Mouse (Mus musculus) kidney, adult 11 months (tissue): Measurements from ENCODE around the gene Cacna1c.

ENCODE experiments used
- DNase-seq: peaks from one replicate; pipeline ENCODE4 v3.0.0; 2022

Gene Cacna1c

DNA sequence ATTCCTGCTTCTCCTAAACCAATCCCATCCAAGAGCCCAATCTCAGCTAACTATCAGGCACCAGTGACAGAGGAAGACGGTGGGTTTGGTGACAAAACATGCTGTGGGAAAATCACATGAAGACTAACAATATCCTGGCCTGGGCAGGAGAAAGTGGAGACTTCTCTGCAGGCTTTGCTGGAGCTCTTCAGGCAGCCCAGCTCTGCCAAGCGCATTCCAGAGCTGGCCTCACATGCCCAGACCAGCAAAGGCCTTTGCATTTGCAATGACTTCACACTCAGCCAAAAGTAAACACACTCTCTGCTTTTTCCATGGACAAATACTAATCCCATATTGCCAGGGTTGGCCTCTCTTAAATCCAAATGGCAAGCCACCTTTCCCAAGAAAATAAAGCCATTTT is 144.5 kb downstream of the Cacna1c start:
- DNase-seq, result no peak

DNA sequence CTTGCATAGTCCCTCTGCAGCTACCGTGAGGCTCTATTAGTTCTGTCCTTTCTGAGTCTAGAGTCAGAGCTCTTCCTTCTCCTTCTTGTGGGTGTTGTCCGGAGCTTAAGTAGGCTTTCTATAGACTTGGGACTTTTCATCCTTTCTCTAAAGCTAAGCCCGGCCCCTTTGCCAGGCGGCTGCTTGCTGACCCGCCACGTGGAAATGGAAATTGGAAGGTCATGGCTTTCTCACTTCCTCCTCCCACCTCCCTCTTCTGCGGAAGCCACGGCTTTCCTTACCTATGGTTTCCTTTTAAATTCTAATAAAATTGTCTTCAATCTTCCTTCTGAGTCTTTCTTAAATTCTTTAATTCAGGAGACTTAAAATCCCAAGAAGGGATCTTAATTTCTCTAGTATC is 148.9 kb downstream of the Cacna1c start:
- no peak for DNase-seq

- DNase-seq, result no peak
Observed at GRCm38 (mm10) chr6:119045498-119045897, 150.7 kb downstream of the Cacna1c start.

DNA sequence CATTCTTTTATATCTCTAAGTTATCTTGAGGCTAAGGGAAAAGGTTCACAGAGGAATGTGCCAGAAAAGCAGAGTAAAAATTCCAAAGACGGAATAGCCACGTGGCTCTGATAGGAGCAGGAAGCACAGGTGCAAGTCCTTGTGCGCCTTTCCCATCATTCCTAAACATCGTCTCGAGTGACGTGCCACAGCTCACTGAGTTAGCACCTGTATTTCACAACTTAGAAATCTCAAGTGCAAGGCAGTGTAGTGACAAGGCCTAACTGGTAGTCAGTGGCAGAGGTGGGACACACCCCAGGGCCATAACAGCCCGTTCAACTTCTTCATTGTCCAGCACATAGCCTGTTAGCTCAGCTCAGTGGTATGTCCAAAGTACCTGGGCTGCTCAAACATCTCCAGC is 152.1 kb downstream of the Cacna1c start:
- no peak for DNase-seq

- DNase-seq, result no peak
Observed at GRCm38 (mm10) chr6:119042803-119043202, 153.4 kb downstream of the Cacna1c start.

DNA sequence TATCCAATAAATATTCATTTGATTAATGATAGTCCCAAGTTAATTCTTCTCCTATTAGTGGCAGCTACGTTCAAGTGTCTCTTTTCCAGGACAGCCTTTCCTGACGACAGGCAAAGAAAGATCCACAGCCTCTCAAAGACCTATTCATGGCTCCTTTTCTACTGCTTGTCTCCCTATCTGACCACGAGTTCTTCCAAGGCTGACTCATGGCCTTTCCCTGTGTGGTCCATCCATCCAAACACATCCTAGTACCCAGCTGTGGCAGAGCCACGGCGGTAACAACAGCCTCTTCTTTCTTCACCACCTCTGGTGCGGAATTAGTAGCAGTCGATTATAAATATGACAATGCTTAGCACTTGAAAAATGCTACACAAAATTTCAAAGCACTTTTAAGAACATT is 155.3 kb downstream of the Cacna1c start:
- DNase-seq, result no peak

DNA sequence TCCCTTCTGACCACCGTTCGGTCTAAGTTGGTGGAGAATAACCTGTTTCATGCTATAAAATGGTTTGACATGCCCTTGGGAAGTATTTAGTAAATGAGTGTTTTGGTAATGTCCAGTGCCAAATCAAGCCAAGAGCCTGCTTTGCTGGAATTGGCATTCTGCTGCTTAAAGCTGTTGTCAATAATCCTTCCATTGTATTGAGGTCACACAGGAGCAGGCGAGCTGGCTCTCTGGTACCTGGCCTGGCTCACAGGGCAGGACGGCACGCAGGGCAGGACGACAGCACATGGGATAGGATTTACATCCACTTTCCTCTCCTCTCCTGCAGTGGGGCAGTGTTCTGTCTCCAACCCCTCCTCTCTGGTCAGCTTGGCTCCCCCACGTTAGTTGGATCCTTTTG is 156.4 kb downstream of the Cacna1c start:
- no peak for DNase-seq

- DNase-seq, result no peak
Observed at GRCm38 (mm10) chr6:119039293-119039692, 156.9 kb downstream of the Cacna1c start.

DNA sequence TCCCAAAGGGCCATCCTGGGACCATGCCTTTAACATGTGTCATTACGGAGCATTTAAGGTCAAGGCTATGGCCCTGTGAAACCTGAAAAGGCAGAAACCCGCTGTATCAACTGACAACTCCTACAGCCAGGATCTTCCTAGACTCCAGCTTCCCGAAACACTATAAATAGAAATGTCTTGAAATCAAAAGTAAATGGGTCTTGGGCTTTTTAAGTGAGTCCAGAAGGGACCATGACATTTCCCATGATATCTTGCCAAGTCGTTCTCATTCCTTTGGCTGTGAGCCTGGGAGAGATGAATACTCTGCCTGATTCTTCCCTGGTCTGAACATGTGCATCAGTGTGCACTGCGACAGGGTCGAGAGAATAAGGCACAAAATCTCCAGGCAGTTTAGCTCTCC is 158.4 kb downstream of the Cacna1c start:
- DNase-seq, result peak; percentile 9

GRCm38 (mm10) chr6:119037047-119037446 is 159.2 kb downstream of the Cacna1c start:
- DNase-seq, result peak; percentile 22

DNA sequence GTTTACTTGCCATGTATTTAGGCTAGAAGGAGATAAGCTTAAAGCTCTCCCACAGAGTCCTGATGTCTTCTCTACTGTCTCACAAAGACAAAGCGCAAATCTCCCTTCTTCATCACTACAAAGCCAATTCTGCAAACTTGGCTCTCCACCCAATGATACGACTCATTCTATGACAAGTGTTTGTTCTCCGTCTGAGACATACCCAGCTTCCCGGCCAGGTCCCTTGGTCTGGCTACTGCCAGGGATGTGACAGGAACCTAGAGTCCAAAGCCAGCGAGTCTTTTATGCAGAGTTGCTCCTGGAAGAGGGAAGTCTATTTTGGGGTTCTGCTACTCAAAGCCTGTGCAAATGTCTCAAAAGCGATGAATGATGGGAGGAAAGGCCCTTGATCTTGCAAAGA is 160.9 kb downstream of the Cacna1c start:
- DNase-seq, result no peak

GRCm38 (mm10) chr6:119034947-119035346 is 161.3 kb downstream of the Cacna1c start:
- DNase-seq, result no peak

GRCm38 (mm10) chr6:119027880-119028279 is 168.3 kb downstream of the Cacna1c start:
- no peak for DNase-seq

GRCm38 (mm10) chr6:119022850-119023249 is 173.4 kb downstream of the Cacna1c start:
- DNase-seq, result no peak

GRCm38 (mm10) chr6:119021226-119021625 is 175.0 kb downstream of the Cacna1c start:
- no peak for DNase-seq

GRCm38 (mm10) chr6:119018956-119019355 is 177.3 kb downstream of the Cacna1c start:
- no peak for DNase-seq

GRCm38 (mm10) chr6:119018256-119018655 is 178.0 kb downstream of the Cacna1c start:
- no peak for DNase-seq

- DNase-seq, result no peak
Observed at GRCm38 (mm10) chr6:119017498-119017897, 178.7 kb downstream of the Cacna1c start.

- DNase-seq, result no peak
Observed at GRCm38 (mm10) chr6:119015346-119015745, 180.9 kb downstream of the Cacna1c start.

DNA sequence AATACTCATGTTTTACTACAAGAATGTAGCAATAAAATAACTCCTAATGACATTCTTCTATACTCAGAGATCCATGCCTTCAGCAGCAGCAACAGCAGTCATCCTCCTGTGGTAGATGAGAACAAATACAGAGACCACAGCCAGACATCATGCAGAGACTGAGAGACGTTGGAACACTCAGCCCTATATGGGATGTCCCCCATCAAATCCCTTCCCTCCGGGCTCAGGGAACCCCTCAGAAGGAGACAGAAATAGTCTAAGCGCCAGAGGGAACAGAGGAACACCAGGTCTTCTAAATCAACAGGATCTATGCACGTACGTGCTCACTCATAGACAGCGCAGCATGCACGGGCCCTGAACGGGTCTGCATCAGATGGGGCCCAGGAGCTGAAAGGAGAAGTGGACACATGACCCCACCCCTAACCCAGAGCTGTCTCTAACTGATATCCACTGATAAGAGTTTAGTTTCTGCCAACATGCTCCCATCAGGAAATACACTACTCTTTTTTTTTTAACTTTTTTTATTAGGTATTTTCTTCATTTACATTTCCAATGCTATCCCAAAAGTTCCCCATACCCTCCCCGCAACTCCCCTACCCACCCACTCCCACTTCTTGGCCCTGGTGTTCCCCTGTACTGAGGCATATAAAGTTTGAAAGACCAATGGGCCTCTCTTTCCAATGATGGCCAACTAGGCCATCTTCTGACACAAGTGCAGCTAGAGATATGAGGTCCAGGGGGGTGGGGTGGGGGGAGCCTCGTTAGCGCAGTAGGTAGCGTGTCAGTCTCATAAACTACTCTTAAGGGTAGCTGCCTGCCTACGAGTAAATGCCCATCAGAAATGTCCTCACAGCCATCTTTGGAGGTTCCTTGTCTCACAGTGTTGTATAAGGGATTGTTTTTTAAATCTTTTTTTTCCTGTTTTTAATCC is 182.8 kb downstream of the Cacna1c start:
- no peak for DNase-seq

DNA sequence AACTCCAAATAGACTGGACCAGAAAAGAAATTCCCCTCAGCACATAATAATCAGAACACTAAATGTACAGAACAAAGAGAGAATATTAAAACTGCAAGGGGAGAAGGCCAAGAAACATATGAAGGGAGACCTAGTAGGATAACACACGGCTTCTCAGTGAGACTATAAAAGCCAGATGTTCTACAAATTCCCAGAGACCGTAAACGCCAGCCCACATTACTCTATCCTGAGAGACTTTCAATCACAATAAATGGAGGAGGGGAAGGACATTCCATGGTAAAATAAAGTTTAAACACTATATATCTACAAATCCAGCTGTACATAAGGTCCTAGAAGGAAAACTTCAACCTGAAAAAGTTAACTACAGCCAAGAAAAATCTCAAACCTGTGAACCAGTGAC is 185.3 kb downstream of the Cacna1c start:
- DNase-seq, result no peak

DNA sequence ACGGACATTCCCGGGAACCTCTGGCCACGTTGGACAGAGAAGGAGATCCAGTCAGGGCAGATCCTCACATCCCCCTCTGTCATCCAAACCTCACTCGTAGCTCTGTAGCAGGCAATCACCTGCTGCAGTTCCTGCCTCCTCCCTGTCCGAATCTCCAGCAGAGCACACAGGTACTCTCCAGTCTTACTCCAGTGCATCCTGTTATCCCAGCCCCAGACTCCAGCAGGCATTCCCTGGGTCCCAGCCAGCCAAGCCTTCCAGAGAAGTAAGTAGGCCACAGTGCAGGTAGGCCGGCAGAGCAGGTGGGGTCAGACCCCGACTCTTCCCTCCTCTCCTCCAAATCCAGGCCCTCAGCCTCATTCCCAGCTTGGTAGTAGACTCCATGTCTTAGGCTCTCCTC is 186.7 kb downstream of the Cacna1c start:
- no peak for DNase-seq

DNA sequence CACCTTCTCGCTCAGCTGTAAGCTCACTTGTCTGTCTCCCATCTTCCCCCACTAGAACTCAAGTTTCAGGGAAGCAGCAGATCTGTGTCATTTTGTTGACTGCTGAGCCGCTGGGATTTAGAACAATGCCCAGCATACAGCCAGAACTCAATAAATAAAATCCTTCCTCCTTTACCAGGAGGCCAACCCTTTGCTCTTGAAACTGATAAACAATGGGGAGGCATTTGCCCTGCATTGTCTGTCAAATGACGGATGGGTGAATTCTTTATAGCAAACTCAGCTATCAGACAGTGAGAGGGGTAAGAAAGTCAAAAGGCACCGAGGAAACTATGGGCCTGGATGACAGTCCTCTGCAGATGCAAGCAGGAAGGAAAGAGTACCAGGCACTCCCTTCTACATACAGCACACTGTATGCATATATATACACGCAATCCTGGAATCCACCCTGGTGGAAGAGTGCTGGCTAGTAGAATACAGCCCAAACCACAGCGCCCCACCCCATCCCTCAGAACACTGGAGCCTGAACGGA is 187.5 kb downstream of the Cacna1c start:
- DNase-seq, result no peak

- DNase-seq, result no peak
Observed at GRCm38 (mm10) chr6:119004596-119004995, 191.6 kb downstream of the Cacna1c start.

DNA sequence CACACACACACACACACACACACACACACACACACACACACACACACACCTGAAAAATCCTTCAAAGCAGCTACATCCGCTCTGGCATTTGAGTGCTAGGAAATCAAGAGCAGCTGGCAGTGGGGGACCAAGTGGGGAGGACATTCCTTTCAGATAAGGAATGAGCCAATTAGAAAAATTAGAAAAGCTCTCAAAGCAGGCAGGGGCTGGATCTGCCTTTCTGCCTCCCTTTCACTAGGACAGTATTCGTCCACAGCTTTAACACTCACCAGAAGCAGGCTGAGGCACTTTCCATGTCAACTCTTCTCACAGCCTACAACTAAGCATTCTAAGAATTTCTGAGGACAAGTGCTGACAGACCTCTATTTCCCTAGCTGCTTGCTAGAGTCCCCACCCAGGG is 194.8 kb downstream of the Cacna1c start:
- DNase-seq, result no peak
